Mouse (Mus musculus) megakaryocyte-erythroid progenitor cell, adult 5-6 weeks (primary cell): ENCODE data around the gene Abca4. TPM values are rescaled to one million over a fixed set of nuclear protein-coding genes. Genes with fewer than 3 reads are reported as not detected.
"Not testable (repeated sequence)": the region's sequence is repeated elsewhere in the genome, so short reads cannot be mapped to it uniquely, and the experiment has no call there.

Experiments
- ATAC-seq: replicated peaks from 2 replicates; pipeline ENCODE4 v1.8.0; 2016; ENCODE audit warnings: mild to moderate bottlenecking, inconsistent platforms; ENCODE audit not compliant: severe bottlenecking, poor library complexity, low FRiP score, low TSS enrichment
- total RNA-seq, 2 experiments: library from RNA; stranded (forward) in 1 of 2; stranded (reverse) in 1 of 2; fragments of 200-1000, 215-1000 nt in 1 of 2; fragments of >200 nt in 1 of 2; fragmentation: Nextera tagmentation in 1 of 2; gene quantifications; 2 replicates each; pipeline ENCODE4 v1.2.3; 2014 to 2017

Abca4 gene
- total RNA-seq, 2 experiments from 2014 or later: not detected

- ATAC-seq: no peak
Measured at GRCm38 (mm10) chr3:122047921-122048861, 3.9 kb downstream of the Abca4 start.

DNA sequence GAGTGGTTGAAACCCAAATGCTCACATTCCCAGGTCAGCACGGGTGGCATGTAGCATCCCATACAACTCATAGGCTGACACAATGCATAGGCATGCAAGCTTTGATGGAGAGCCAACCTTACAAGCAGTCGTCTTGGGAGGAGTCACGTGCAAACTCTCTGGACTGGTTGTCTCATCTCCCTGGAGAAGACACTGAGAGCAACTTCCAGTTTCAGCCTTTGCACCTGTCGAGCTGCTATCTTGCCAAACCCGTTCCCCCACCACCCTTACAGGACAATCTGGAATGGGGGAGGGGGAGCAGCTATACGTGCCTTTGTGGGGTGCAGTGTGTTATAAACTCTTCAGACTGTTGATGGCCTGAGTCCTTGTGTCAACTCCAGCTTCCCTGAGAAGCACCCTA, 4.9 kb downstream of the Abca4 start:
- no peak for ATAC-seq

- no peak for ATAC-seq
Measured at GRCm38 (mm10) chr3:122058439-122059198, 14.4 kb downstream of the Abca4 start.

DNA sequence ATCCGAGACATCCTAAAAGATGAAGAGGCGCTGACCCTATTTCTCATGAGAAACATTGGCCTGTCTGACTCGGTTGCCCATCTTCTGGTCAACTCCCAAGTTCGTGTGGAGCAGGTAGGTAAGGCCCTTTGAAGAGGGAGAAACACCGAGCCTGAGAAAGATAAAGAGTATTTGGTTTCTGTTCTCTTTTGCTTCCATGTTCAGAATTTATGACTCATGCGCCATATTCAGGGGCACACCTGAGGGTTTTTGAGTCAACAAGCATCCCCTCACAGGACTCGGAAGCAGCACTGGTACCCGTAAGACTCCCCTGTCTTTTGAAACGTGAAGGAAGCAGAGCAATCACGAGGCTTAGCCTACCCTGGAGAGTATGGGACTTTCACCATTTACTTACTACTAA, 18.3 kb downstream of the Abca4 start:
- ATAC-seq: no peak

GRCm38 (mm10) chr3:122064556-122065410, 20.5 kb downstream of the Abca4 start:
- ATAC-seq: no peak

DNA sequence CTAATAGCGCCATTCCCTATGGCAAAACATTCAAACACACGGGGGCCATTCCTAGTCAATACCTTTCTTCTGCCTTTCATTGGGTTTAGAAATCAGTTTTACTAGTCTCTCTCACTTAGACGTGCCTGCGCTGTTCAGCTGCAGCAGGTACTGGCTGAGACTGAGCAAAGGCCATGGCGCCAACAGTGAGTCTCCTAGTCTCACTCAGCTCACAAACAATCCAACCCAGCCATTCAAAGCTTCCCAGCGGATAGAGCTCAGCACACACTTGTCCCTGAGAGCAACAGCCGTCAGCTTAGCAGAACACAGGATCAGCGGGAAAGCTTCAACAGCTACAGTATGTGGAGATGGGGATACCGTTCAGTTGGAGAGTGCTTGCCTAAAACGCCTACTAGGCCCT, 27.5 kb downstream of the Abca4 start:
- ATAC-seq: no peak

DNA sequence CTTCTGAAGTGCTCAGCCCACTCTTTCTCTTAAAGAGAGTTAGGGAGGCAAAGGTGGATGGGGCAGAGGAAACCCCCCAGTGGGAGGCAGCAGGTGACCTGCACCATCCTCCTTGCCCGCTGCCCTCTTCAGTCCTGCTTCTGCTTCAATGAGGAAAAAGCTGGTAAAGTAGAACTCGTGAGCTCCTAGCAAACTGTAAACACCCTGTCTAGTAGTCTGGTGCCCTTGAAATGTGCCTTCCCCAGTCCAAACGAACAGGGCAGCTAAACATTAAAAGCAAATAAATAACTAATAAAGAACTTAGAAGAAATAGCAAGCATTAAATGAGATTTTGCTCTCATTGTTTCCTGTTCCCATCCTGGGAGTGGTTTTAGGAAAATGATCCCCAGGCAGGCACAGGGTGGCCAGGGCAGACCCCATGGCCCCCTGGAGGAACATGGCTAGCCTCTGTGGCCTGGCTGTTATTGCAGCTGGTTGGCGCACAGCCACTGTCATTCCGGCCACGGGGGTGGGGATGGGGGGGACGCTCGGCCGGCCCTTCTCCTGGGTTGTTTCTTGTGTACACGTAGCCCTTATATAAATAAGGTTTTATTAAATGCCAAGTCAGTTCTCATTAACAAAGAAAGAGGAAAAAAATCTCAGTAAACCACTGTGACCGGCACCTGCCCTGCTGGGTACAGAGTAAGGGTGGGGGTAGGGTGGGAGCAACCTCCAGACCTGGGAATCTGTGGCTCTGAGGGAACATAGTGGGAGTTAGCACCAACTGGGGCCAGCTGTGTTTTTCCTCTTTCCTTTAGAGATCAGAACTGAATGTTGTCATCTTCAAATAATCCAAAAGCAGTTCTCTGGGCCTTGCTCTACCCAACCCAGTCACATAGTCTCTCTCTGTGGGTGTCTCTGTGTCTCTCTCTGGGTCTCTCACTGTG, 28.7 kb downstream of the Abca4 start:
- no peak for ATAC-seq

DNA sequence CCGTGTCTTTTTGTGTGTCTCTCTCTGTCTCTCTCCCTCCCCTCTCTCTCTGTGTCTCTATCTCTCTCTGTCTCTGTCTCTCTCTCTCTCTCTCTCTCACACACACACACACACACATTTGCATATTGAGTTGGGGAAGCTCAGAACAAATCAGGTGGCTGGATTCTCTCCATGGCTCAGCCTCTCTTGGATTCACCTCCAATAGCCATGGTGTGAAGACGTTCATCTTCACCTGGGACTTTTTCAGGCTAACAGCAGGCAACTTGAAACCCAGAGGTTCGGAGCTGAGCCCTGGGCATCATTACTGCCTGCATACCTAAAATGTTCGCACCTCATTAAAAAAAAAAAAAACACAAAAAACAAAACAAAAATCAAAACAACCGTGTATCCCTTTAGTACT, 29.4 kb downstream of the Abca4 start:
- no peak for ATAC-seq

DNA sequence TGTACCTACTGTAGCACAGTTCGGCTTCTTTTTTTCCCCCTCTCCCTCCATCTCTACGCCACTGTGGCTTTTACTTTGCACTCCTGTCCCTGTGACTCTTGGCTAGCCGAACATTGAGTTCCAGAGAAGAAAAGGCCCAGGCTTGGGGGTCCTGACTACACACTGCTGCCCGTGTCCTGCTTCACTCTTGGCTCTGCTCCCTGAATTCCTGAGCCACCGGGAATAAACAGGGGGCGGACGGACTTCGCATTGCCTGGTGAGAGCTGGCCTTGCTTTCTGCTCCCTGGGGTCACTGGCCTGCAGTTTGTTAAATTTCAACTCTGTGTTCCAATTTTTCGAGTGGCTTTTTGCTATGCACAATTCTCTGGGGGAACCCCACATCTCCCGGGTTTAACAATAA, 30.1 kb downstream of the Abca4 start:
- no peak for ATAC-seq

DNA sequence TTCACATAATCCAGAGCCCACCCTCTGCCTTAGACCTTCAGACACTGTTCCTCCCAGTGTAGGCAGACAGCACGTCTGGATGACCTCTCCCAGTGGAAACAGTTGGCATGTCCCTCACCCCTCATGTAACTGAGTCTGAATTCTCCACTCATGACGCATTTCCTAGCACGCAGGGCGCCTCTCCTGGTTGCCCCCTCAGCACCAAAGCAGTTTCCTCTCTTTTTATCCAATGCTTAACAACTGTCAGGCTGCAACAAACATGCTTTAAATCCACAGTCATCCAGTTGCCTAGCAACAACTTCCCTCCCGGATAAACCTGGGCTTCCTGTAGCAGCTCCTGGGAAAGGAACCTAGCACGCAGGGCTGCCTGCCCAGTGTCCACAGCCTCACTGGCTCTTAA, 33.9 kb downstream of the Abca4 start:
- ATAC-seq: no peak

DNA sequence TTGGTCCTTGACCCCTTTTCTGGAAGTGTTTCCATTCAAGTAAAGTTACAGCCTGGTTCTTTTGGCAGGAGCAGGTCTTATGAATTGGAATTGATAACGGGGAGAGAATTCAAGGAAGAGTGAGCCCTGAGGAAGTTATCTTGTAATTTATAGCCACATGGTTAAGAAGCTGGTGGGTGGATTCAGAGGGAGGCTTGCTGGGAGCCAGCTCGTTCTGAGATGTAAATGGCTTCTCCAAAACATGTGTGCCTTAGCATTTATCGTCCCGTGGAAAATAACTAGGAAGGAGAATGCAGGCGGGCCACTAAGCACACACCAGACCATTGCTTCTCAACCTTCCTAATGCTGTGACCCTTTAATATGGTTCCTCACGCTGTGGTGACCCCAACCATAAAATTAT, 34.9 kb downstream of the Abca4 start:
- ATAC-seq: no peak

DNA sequence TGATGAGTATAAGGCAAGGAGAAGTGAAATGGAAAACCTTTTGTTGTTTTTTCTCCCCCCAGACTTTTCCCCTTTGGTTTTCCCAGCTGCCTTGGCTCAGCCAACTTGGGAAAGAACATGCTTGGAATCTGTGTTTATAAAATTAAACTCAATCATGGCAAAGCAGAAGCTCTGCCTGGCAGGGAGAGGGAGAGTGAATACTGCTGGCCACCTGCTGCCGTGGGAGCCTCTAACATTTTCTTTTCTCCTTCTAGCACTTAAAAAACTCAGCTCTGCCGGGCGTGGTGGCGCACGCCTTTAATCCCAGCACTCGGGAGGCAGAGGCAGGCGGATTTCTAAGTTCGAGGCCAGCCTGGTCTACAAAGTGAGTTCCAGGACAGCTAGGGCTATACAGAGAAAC, 37.4 kb downstream of the Abca4 start:
- ATAC-seq: not testable (repeated sequence)

GRCm38 (mm10) chr3:122082338-122082737, 38.1 kb downstream of the Abca4 start:
- no peak for ATAC-seq

DNA sequence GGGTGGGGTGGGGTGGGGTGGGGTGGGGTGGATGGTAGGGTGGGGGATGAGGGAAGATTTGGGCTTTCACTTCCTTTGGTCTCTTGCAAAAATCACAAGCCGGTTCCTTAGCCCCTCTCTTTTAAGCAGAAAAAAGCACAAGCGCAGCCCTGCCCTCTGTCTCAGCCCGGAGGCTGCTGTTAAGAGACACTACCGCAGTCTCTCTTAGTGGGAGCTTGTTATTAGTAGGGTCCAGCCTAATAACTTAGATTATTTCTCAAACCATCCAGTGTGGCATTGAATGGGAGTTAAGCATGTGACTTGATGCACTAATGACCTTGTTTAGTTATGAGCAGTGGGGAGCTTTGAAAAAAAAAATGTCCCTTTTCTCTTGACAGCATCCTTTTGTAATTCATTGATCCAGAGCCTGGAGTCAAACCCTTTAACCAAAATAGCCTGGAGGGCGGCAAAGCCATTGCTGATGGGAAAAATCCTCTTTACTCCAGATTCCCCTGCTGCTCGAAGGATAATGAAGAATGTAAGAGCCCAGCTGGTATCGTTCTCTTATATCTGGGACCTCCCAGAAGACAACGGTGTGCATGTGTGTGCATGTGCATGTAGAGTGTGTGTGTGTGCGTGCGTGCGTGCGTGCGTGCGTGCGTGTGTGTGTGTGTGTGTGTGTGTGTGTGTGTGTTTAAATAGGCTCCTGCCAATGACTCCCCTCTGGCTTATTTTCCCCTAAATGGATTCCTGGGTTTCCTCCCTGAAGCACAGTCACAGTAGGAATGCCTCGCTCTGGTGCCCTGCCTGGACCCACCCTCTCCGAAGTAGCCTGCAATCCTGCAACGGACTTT, 41.1 kb downstream of the Abca4 start:
- no peak for ATAC-seq

DNA sequence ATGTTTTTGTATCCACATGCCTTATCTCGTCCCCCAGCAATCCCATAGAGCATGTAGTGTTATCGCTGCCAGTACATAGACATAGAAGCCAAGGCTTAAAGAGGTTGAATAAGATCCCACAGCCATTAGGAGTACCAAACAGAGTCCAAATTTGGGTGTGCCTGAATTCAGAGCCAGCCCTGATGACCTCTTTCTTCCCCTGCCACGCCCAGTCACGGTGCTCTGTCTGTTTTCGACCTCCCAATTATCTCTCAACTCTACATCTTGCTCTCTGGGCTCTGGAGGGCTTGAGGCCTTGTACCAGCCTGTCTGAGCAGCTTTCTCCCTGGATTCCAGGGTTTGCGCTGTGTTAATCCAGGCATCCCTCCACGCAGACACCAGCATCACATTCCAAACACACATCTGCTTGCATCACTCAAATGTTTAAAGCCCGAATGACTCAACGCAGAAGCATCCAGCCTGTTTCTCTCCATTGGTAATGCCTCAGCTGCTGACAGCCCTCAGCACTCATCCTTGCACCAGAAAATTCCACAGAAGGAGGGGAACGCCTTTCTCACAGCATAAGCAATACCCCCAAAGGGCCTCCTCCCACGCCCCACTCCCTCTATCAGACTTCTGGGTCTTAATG, 43.9 kb downstream of the Abca4 start:
- ATAC-seq: peak; percentile 55; the same call in 1 of the 2 replicates

GRCm38 (mm10) chr3:122090338-122090737, 46.1 kb downstream of the Abca4 start:
- no peak for ATAC-seq

DNA sequence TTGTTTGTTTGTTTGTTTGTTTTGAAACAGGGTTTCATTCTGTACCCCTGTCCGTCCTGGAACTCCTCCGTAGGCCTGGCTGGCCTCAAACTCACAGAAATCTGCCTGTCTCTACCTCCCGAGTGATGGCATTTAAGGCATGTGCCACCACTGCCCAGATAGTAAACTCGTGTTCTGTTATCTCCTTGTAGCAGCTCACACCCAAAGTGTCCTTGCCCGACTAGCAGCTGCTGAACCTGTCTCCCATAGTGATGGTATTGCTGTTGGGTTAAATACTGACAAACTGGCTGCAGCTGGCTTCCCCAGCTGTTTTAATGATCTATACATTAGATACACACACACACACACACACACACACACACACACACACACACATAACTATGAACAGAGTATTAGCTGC, 55.5 kb downstream of the Abca4 start:
- ATAC-seq: peak; percentile 89
